Mouse (Mus musculus) mouse embryonic stem cell (cell line): ENCODE results near the gene Phrf1.

Experiments used
- in situ Hi-C, 2 experiments: fragments of 300-500 bp; cut with MboI; formaldehyde crosslinking; loops; 1 replicate in 1 of 2; 3 replicates in 1 of 2; pipeline ENCODE4 v1.14.3; 2019 to 2020; ENCODE audit warnings: low sequenced_read_pairs in 2 of 2, low pct_unique_long_range_greater_than_20kb in 1 of 2, mixed read lengths in 1 of 2; ENCODE audit not compliant: unreplicated experiment in 1 of 2

Gene Phrf1

DNA sequence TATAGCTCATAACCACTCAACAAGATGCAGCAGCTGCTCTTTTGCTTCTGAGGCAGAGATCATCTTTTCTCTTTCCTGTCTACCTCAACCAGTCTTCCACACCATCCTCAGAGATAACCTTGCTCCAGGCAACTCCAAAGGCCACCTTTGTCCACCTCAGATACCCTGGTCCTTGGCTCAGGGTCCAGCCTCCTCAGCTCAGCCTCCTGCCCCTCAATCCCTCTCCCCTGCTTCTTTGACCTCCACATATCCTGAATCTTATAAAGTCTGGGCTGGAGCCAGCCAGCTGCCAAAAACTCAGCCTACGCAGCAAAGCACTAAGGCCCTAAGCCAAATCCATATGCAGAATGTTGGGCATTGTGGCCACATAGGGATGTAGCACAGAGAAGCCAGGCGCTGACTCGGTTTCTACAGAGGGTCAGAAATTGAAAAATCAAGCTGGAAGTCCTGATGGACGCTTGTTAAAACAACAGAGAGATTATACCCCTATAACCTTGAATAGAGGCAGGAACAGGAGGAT, 5.8 kb upstream of the Phrf1 start:
- in situ Hi-C loops = no loop called here

DNA sequence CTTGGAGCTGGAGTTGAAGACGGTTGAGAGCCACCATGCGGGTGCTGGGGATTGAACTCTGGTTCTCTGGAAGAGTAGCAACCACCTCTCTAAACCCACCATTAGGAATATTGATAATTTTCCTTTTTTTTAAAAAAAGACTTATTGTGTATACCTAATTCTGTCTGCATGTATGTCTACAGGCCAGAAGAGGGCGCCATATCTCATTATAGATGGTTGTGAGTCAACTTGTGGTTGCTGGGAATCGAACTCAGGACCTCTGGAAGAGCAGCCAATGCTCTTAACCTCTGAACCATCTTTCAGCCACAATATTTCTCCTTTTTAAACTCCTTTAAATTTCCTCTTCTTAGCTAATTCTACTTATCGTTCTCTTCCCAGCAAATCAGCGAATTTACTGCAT, 2.0 kb upstream of the Phrf1 start:
- in situ Hi-C loops = no loop called here

- in situ Hi-C loops = no loop called here
Observed at GRCm38 (mm10) chr7:141227796-141228195, 788 bp upstream of the Phrf1 start.

DNA sequence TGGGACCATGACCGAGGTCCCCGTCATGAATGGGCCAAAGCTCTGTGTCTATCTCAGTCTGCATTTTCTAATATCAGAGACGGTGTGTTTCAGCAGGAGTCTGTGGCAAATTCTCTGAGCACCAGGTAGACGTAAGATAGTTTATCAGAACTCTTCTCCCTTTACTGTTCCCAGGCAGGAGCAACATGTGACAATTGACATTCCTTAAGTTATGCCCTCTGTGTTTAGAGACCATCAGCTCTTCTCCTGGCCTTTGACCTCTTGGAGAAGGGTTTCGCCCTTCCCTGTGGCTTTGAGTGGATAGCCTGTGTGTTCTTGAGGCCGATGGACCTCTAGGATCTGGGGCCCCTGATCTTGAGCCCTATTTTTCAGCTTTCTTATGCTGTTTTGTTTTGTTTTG, 1.1 kb downstream of the Phrf1 start:
- in situ Hi-C loops = no loop called here

GRCm38 (mm10) chr7:141230570-141230969, 2.0 kb downstream of the Phrf1 start:
- in situ Hi-C loops = no loop called here

GRCm38 (mm10) chr7:141231111-141231510, 2.5 kb downstream of the Phrf1 start:
- in situ Hi-C loops = no loop called here

DNA sequence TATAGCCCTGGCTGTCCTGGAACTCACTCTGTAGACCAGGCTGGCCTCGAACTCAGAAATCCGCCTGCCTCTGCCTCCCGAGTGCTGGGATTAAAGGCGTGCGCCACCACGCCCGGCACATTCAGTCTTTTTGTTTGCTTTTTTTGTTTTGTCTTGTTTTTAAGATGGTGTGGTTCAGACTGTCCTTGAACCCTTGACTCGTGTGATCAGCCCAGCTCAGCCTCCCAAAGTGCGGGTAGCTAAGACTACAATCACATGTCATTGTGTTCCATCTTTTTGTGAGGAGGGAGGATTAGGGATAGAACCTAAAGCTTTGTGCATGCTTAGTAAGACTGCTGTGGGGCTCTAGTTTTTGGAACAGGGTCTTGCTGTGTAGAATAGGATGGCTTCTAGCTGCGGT, 3.0 kb downstream of the Phrf1 start:
- in situ Hi-C loops = no loop called here

GRCm38 (mm10) chr7:141250486-141250885, 21.9 kb downstream of the Phrf1 start:
- in situ Hi-C loops = loop anchor here (5.0 to 10.0 kb wide), 2 partner anchors 62 to 64 kb away; no protein-coding TSS in a partner anchor

- in situ Hi-C loops = loop anchor here in 1 of 2 experiments (10.0 kb wide), 1 partner anchor 59 kb away; no protein-coding TSS in a partner anchor
Observed at GRCm38 (mm10) chr7:141256159-141256558, 27.6 kb downstream of the Phrf1 start.

DNA sequence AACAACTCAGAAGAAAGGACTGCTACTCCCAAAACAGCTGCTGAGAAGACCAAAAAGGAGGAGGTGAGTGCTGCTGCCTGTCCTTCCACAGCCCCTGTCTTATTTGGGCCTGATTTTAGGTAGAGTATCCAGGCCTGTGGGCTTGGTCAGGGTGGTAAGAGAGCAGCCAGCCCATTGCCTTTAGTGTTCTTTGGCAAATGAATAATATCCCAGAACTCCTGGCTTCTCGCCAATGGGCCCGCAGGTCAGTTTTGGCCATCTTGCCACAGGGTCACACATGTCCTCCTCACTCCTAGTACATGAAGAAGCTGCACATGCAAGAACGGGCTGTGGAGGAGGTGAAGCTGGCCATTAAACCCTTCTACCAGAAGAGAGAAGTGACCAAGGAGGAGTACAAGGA, 32.9 kb downstream of the Phrf1 start:
- in situ Hi-C loops = no loop called here

DNA sequence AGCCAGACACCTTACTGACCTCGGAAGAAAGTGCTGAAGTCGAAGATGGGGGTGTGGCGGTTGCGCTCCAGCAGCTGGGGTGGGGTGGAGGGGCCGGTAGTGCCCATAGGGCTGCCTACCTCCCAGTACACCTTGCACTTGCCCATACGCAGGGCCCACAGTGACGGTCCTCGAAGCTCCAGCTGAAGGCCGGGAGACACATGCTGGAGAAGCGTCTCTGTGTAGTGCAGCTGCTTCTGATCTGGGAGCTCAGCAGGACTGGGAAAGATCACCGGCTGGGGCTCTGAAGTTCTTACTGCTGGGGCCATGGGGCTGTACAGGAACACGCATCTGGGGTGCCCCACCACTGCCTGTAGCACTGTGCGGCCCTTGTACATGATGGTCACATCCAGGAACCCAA, 35.1 kb downstream of the Phrf1 start:
- in situ Hi-C loops = no loop called here

- in situ Hi-C loops = no loop called here
Observed at GRCm38 (mm10) chr7:141264041-141264700, 35.6 kb downstream of the Phrf1 start.

DNA sequence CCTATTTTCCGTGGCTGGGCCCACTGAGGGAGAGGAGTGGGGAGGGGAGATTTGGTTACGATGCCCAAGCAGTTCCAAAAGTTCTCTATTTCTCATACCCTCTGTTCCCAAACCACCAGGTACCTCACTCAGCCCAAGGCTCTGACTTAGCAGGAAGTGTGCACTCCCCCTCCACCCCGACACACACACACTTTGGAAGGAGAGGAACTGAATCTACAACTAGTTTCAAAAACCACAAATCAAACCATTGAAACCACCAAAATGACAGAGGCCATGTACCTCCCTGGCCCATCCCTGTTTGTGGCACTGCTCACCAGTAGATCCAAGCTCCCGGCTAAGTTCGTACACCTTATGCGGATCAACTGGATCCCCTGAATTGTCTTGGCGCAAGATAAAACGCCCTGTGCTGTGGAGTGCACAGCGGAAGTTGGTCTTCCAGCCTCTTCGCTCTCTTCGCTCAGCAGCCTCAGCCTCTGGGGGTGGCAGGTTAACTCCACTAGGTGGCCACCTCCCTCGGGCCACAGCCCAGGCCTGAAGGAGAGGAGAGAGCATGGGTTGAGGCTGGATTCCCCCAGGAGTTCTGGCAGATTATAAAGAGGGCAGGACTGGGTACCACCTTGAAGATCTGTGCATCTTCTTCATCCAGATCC, 36.3 kb downstream of the Phrf1 start:
- in situ Hi-C loops = no loop called here

- in situ Hi-C loops = no loop called here
Observed at GRCm38 (mm10) chr7:141265411-141265738, 36.8 kb downstream of the Phrf1 start.

DNA sequence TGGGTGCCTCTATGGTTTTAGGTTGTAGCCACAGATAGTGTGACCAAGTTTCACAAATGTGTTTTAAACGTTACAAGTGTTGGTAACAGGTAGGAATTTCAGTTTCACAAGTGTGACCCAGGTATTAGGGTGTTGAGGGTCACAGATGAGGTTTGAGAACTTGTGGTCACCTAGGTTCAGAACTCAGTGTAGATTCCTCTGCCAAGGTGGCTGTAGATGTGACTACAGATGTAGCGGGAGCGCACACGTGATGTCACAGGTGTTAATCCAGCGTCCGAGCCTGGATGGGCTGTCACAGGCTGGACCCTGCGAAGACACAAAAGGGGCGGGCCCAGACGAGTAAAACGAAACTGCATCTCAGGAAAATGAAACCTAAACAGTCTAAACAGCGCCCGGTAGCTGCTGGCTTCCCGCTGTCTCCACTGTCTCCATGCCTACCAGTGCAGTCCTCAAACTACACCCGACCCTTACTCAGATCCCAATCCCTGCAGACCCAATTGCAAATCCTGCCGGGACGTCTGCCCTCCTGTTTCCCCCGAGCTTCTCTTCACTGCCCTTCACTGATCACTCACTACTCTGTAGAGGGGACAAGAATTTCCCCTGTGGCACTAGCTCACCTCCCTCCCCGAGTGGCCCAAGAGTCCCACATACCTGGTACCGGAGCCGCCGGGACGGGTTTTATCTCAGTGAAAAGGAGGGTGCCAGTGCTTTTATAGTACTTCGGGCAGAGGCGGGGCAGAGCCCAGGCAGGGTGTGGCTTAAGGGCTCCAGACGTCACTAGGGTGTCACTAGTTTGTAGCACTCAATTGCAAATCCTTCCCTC, 37.4 kb downstream of the Phrf1 start, which contains the start of gene Irf7:
Irf7 (minus strand) TSS at position 743 of the 823 bp plus-strand sequence.
- in situ Hi-C loops = no loop called here

GRCm38 (mm10) chr7:141268466-141269272, 40.1 kb downstream of the Phrf1 start:
- in situ Hi-C loops = no loop called here

GRCm38 (mm10) chr7:141269273-141269545, 40.6 kb downstream of the Phrf1 start:
- in situ Hi-C loops = no loop called here

DNA sequence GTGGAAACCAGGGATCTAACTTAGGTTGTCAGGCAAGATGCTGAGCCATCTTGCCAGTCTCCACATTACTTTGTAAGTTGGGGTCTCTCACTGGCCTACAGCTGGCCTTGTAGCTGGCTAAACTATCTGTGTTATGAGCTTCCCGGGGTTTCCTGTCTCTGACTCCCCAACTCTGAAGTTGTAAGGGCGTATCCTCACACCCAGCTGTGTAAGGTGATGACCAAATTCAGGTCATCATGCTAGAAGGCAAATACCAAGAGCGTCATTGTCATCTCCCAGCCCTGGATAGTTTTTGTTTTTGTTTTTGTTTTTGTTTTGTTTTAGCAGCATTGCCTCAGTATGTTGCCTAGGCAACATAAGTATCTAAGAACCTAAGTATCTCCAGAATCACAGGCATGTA, 42.0 kb downstream of the Phrf1 start:
- in situ Hi-C loops = no loop called here

DNA sequence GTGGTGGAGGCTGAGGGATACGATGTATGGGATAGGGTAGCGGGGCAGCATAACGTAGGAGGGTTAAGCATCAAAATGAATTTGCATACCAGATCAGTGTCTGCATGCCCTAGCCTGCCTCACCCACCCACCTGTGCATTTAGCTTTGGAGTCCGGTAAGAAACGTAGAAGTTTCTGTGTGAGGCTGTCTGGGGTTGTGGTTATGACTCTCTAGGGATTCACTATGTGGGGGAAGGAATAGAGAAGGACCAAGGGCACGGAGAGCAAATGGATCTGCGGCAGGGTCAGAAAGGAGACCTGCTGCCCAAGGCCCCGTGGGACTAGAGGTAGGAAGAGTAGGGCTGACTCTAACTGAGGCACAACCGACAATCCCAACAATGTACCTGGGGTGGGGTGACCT, 46.8 kb downstream of the Phrf1 start:
- in situ Hi-C loops = no loop called here
